Mouse (Mus musculus): ENCODE data around the gene Emg1. TPM values are rescaled to one million over a fixed set of nuclear protein-coding genes. Genes with fewer than 3 reads are reported as not detected.

The Emg1 gene
- polyA plus RNA-seq, 1 experiment from 2014 or later = 233 TPM

MicroRNAs encoded within 50 kb of the gene (microRNA counts, 519-probe panel; counts per million panel counts)
- microRNA mmu-miR-141 (4,775 counts per million, percentile 36 among the panel's probes with 10 or more counts), microRNA mmu-miR-200c (7,329 counts per million, percentile 78 among the panel's probes with 10 or more counts)

Small RNA genes lying within 50 kb of the gene (microRNA-seq; reads per million reads assigned to microRNA genes)
- 767 reads per million, percentile 76 among the genes with 10 or more reads in this experiment for gene Mir141
- gene Mir200c = 5,779 reads per million, percentile 92 among the genes with 10 or more reads in this experiment

Other genes starting within 250 kb of the Emg1 start
- 2.8 TPM in 2 replicates for gene Clstn3, start 247.4 kb downstream of the Emg1 start, polyA plus RNA-seq (2014; fragmentation: Nextera tagmentation; extraction: Ambion mirVana)
- 0.71 and 1.1 TPM in 2 replicates for gene C1rl, start 219.1 kb downstream of the Emg1 start, polyA plus RNA-seq (2014; fragmentation: Nextera tagmentation; extraction: Ambion mirVana)
- gene C1ra, start 199.8 kb downstream of the Emg1 start, polyA plus RNA-seq (2014; fragmentation: Nextera tagmentation; extraction: Ambion mirVana) = 3.9 and 4.3 TPM in 2 replicates
- gene C1s1, start 169.8 kb downstream of the Emg1 start, polyA plus RNA-seq (2014; fragmentation: Nextera tagmentation; extraction: Ambion mirVana) = 8.8 and 11.9 TPM in 2 replicates
- gene C1rb, start 141.9 kb downstream of the Emg1 start, polyA plus RNA-seq (2014; fragmentation: Nextera tagmentation; extraction: Ambion mirVana) = 0.11 TPM in 1 of 2 replicates, not detected in the other
- 0.08 TPM in 1 of 2 replicates, not detected in the other for gene C1s2, start 76.1 kb downstream of the Emg1 start, polyA plus RNA-seq (2014; fragmentation: Nextera tagmentation; extraction: Ambion mirVana)
- 51.2 and 67.3 TPM in 2 replicates for gene Lpcat3, start 49.2 kb downstream of the Emg1 start, polyA plus RNA-seq (2014; fragmentation: Nextera tagmentation; extraction: Ambion mirVana)
- 341 and 402 TPM in 2 replicates for gene Phb2, start 158 bp upstream of the Emg1 start, polyA plus RNA-seq (2014; fragmentation: Nextera tagmentation; extraction: Ambion mirVana)
- gene Ptpn6, start 26.5 kb upstream of the Emg1 start, polyA plus RNA-seq (2014; fragmentation: Nextera tagmentation; extraction: Ambion mirVana) = 10.0 and 12.9 TPM in 2 replicates
- gene Grcc10, start 29.2 kb upstream of the Emg1 start, polyA plus RNA-seq (2014; fragmentation: Nextera tagmentation; extraction: Ambion mirVana) = 564 and 762 TPM in 2 replicates
- not detected in 2 replicates for gene Gm45234, start 43.8 kb upstream of the Emg1 start, polyA plus RNA-seq (2014; fragmentation: Nextera tagmentation; extraction: Ambion mirVana)
- gene Atn1, start 44.3 kb upstream of the Emg1 start, polyA plus RNA-seq (2014; fragmentation: Nextera tagmentation; extraction: Ambion mirVana) = 17.5 and 17.7 TPM in 2 replicates
- gene Eno2, start 57.5 kb upstream of the Emg1 start, polyA plus RNA-seq (2014; fragmentation: Nextera tagmentation; extraction: Ambion mirVana) = 8.8 and 10.8 TPM in 2 replicates
- gene Lrrc23, start 67.5 kb upstream of the Emg1 start, polyA plus RNA-seq (2014; fragmentation: Nextera tagmentation; extraction: Ambion mirVana) = 0.39 and 0.61 TPM in 2 replicates
- gene Spsb2, start 96.5 kb upstream of the Emg1 start, polyA plus RNA-seq (2014; fragmentation: Nextera tagmentation; extraction: Ambion mirVana) = 8.7 and 11.4 TPM in 2 replicates
- 643 and 681 TPM in 2 replicates for gene Tpi1, start 102.1 kb upstream of the Emg1 start, polyA plus RNA-seq (2014; fragmentation: Nextera tagmentation; extraction: Ambion mirVana)
- 102 and 139 TPM in 2 replicates for gene Usp5, start 117.3 kb upstream of the Emg1 start, polyA plus RNA-seq (2014; fragmentation: Nextera tagmentation; extraction: Ambion mirVana)
- gene Cdca3, start 117.4 kb upstream of the Emg1 start, polyA plus RNA-seq (2014; fragmentation: Nextera tagmentation; extraction: Ambion mirVana) = 201 and 232 TPM in 2 replicates
- 0.84 and 1.3 TPM in 2 replicates for gene Gnb3, start 128.1 kb upstream of the Emg1 start, polyA plus RNA-seq (2014; fragmentation: Nextera tagmentation; extraction: Ambion mirVana)
- gene P3h3, start 145.6 kb upstream of the Emg1 start, polyA plus RNA-seq (2014; fragmentation: Nextera tagmentation; extraction: Ambion mirVana) = 25.8 and 29.5 TPM in 2 replicates
- 0.55 and 1.1 TPM in 2 replicates for gene Gpr162, start 151.8 kb upstream of the Emg1 start, polyA plus RNA-seq (2014; fragmentation: Nextera tagmentation; extraction: Ambion mirVana)
- gene Cd4, start 176.0 kb upstream of the Emg1 start, polyA plus RNA-seq (2014; fragmentation: Nextera tagmentation; extraction: Ambion mirVana) = 0.16 TPM in 1 of 2 replicates, not detected in the other
- 1.6 and 1.7 TPM in 2 replicates for gene Lag3, start 199.5 kb upstream of the Emg1 start, polyA plus RNA-seq (2014; fragmentation: Nextera tagmentation; extraction: Ambion mirVana)
- 219 and 295 TPM in 2 replicates for gene Ptms, start 207.9 kb upstream of the Emg1 start, polyA plus RNA-seq (2014; fragmentation: Nextera tagmentation; extraction: Ambion mirVana)
- gene Mlf2, start 219.2 kb upstream of the Emg1 start, polyA plus RNA-seq (2014; fragmentation: Nextera tagmentation; extraction: Ambion mirVana) = 396 and 402 TPM in 2 replicates

All from kidney, embryonic 14.5 days (tissue).